Mouse (Mus musculus) layer of hippocampus, postnatal 36 days (tissue): Measurements from ENCODE around the gene Arl13a. TPM values are rescaled to one million over a fixed set of nuclear protein-coding genes. Genes with fewer than 3 reads are reported as not detected.
"Not testable (repeated sequence)": the region's sequence is repeated elsewhere in the genome, so short reads cannot be mapped to it uniquely, and the experiment has no call there.

Source experiments
- DNase-seq, 2 experiments: peaks; one replicate each; pipeline ENCODE4 v3.0.0; 2022
- total RNA-seq, 2 experiments: library from RNA; stranded (reverse); gene quantifications; 2 replicates each; pipeline ENCODE4 v1.2.3; 2021

The Arl13a gene
- total RNA-seq, result not detected

DNA sequence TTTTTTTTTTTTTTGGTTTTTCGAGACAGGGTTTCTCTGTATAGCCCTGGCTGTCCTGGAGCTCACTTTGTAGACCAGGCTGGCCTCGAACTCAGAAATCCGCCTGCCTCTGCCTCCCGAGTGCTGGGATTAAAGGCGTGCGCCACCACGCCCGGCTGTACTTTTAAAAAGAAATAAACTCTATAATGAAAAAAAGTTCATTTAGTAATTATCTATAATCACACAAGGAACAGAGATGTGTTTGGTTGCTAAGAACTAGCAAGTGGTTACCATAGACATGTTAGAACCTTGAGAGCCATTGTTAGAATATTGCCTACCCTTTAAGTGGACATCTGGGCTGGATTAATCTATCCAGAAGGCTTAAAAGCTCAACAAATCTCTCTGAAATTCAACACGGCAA lies at the start of gene Arl13a:
TSS of gene Arl13a (plus strand) at position 301 of the 400 bp plus-strand sequence.
- DNase-seq, result not testable (repeated sequence)

DNA sequence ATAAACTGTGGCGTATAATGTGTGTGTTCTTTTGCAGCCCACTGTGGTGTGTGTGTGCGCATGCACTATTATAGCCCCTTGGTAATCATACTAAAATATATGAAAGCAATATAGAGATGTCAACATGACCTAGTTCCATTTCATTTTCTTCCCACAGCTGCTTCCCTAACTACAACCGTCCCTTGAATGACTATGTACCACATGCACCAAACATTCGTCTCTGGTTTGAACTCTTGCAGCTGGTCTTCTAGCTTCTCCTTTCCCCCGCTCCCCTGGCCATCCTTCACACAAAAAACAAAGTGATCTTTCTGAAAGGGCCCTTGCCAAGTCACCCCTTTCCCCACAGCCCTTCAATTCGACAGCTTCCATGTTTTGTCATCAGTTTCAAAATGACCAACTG lies 47.3 kb upstream of the Arl13a start:
- DNase-seq, result no peak

DNA sequence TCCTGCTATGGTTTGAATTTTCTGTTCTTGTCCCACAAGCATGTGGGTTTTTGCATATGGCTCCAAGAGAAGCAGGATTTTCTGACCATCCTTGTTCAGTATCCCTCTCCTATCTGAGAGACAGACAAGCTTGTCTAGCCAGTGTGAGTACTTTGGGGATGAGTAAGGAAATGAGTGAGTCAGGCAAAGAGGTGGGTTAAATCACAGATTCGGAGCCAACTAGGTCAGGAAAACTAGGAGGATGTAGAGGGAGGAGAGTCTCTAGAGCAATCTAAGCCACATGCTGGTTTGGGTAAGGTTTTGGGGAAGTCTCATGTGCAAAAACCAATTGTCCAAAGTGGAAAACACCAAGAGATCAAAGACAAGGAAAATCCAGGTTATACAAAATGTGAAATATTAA lies 45.8 kb upstream of the Arl13a start:
- DNase-seq, result no peak

DNA sequence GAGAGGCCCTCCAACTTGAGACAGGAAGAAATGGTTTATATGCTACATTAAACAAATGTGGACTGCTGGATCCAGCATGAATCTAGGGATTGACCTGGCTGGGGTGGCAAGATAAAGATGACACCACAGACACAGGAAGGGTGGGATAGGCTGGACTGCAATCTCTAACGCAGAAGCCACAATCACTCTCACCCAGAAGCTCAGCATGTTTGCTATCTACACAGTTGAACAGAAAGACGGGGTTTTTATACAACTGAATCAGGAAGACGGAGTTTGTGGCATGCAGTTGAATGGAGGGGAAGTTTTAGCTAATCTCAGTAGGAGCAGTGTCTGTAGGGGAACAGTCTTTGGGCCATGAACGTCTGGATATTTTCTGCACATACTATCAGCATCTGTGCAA lies 45.3 kb upstream of the Arl13a start:
- no peak for DNase-seq

DNA sequence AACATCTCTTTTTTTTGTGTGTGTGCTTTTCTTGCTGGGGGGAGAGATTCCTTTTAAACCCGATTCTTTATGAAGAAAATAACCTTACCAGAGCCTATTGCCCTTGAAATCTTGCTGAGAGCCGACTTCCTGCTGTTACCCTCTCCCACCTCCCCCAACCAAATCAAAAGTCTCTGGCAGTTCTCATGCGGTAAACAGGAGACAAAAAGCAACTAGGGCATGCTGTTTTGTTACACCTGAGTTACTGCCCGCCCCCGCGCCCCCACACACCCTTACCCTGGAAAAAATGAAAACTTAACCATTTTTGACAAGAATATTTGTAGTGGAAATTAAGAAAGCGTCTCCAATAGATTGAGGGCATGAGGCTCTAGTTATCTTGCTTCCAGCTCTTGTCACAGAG lies 29.1 kb upstream of the Arl13a start:
- DNase-seq, result no peak

DNA sequence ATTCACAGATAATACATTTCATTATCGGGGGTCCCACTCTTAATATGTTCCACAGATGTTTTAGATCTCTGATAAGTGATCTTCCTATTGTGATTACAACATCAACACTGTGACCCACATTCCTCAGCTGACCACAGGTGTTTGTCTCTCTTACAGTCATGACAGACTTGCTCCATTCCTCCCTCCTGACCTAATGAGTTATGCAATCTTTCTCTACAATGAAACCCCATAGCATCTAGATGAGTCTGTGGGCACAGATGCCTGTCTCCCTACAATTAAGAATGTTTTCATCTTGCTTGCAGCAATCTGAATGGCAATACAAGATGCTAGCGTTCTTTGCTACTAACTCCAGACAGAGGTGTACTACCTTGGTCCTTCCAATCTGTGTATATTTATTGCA lies 26.9 kb upstream of the Arl13a start:
- DNase-seq, result no peak

DNA sequence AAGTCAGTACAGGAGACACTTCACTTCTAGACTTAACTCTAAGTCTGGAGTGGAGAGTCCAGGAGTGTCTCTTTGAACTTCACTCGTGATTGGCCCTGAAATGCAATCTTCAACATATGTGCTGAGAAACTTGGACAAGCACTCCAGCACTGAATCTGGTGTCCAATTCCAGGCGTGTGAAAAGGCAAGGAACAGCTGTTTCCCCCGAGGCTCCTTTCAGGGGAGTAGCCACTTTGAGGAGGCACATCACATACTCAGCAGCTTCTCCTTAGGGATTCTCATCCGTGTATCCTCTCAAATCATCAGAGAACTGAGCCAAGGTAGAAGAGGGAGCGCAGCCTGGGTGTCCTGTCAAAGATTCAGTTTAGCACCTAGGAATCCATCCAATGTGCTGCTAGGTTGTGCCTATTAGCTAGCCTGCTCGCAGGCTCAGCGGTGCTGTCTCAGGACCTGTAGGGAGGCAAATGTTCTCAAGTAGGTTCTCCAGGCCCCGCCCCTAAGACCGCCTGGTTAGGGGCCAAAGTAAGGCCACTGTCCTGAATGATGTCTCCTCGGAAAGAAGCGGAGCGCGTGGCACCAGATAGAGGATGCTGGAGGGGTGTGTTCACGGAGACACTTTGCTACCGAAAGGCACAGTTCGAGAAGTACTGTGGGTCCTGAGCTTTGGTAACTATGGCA lies 25.1 kb upstream of the Arl13a start, which contains the start of gene Xkrx:
TSS of gene Xkrx (minus strand) at position 34 of the 678 bp plus-strand sequence.
- no peak for DNase-seq

DNA sequence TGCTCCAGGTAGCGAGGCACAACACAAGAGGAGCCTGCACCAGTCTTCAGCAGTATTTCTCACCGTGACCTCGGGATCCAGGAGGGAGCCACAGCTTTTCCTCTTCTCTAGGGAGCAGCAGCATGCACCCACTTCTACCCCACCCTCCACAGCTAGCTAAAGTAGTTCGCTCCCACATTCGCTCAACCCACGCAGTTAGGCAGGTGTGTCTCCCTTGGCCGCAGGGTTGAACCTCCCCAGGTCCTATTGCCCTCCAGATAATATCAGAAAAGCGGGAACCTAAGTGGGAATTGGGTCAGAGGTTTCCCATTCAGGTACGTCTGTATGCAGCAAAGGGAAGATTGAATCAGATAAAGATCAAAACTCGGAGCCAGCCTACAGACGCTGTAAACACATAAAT lies 24.5 kb upstream of the Arl13a start:
- peak in 1 of 2 experiments; percentile 6 for DNase-seq

DNA sequence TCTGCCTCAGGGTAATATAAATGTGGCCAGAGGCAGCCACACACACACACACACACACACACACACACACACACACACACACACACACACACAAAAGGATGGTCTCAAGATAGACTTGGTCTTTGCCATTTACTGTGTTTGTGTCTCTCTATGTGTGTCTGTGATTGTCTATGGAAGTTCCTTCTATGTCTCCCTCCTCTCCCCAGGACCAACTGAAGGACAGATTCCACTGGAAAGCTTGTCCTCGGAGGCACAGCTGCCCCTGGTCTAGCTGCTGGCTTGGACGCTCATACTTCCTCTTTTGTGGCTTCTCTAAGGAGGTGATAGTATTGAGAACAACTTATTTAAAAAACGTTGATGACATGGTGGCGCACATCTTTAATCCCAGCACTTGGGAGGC lies 23.8 kb upstream of the Arl13a start:
- DNase-seq, result no peak

DNA sequence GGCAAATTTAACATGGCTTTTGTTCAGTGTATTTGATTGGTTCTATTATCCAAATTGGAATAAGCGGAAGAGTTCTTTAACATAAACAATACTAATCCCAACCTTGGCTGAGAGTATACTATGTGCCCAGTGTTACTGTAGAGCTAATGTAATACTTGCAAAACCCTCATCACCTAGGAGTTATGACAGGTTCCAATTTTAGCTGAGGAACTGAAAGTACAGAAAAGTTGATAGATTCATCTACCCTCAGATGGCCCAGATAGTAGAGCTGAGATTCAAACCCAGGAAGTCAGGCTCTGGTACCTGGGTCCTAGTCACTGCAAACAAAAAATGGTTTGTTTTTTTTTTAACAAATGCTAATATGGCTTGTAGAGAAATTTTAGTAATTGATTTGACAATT lies 16.7 kb upstream of the Arl13a start:
- DNase-seq, result no peak

DNA sequence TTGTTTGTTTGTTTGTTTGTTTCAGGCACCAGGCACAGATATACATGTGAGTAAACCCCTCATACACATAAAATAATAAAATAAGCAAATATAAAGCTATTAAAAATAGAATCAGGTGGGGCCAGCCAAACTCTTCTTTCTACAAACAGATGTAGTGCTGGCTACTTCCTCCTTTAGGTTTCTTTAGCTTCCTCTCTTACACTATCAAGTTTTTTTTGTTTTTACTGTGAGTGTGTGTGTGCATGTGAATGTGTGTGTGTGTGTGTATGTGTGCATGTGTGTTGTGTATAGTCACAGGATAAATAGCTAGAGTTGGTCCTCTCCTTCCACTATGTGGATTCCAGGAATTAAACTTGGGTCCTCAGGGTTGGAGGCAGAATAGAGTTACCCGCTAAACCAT lies 12.6 kb upstream of the Arl13a start:
- no peak for DNase-seq

DNA sequence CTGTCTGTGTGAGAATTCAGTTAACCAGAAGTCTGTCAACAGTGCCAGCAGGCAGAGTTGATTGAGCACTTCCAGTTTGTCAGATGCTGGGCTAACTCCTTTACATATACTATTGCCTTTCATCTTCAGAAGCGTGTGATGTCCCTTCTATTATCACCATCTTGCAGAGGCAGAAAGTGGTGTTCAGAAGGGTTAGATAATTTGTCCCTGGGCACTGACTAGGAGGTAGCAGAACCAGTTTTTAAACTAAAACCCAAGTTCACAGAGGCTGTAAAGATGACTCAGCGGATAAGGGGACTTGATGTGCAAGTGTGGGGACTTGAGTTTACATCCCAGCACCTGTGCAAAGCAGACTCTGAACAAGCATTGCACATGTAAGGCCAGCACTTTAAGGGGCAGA lies 21.2 kb downstream of the Arl13a start:
- no peak for DNase-seq

DNA sequence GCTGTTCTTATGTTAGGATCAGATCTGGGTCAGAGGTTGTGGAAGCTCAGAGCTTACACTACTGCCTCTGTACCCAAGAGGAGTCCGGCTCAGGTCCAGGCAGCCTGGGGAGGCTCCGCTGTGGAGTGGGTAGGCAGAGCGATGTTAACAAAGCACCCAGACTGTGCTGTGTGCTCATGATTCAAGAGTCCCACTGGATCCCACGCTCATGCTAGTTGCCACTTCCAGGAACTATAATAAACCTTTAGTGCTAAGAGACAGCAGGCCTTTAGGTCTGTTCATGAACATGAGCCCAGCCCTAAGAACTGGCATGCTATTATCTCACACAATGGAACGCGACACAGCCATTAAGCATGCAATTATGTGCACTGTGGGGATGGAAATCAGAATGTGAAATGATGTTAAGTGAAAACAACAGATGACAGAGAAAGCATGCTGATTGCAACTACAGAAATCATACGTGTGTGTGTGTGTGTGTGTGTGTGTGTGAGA lies 23.9 kb downstream of the Arl13a start:
- DNase-seq, result no peak

DNA sequence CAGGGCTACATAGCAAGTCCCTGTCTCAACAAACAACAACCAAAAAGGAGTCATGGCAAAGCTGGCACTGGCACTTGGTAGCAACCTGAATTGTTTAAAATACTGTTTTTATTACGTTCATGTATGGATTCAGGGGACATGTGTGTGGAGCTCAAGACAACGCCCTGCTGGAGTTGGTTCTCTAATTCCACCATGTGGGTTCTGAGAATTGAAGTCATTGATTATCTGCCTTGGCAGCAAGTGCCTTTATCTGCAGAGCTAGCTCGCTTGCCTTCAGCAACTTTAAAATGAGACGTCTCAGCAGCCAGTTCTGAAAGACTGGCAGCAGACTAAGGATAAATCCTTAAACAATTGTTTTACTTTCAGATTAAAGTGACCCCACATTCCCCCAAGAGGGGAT lies 30.9 kb downstream of the Arl13a start:
- no peak for DNase-seq

DNA sequence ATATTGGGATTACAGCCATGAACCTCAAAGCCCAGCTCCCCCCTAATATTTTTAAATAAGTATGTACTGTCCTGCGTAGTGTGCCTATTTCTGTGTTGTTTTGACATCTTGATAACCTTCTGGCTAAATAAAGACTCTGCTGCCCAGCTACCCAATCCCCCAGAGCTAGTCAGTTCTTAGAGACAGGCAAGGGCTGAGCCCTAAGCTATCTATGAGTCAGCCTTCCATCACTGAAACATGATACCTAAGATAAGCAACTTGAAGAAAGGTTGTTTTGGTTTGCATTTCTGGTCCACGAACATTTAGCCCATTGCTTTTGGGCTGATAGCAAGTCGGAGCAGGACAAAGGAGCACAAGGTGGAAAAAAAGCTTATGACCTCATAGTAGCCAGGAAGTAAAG lies 33.3 kb downstream of the Arl13a start:
- no peak for DNase-seq

DNA sequence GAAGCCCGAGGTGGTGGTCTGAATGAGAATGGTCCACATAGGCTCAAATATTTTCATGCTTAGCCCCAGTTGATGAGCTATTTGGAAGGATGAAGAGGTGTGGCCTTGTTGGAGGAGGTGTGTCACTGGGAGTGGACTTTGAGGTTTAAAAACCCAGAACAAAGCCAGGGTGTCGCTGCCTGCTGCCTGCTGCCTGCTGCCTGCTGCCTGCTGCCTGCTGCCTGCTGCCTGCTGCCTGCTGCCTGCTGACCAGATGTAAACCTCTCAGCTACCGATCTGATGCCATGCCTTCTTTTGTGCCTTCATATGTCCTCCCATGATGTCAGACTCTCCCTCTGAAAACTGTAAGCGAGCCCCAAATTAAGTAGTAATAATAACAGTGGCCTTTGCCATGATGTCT lies 34.6 kb downstream of the Arl13a start, which contains the start of gene Nox1:
TSS of gene Nox1 (minus strand) at position 101 of the 400 bp plus-strand sequence.
- no peak for DNase-seq

DNA sequence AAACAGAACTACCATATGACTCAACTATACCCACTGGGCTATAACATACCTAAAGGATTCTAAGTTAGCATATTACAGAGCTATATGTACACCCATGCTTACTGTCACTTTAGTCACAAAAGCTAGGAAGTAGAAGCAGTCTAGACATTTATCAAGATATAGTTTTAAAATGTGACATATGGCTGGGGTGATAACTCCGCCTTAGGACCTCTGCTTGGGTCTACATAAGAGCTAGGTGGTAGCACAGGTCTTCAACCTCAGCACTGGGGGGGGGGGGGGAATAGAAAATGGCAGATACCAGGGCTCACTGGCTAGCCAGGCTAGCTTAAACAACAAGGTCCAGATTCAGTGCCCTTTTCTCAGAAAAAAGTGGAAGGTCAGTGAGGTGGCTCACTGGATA lies 45.7 kb downstream of the Arl13a start:
- no peak for DNase-seq

DNA sequence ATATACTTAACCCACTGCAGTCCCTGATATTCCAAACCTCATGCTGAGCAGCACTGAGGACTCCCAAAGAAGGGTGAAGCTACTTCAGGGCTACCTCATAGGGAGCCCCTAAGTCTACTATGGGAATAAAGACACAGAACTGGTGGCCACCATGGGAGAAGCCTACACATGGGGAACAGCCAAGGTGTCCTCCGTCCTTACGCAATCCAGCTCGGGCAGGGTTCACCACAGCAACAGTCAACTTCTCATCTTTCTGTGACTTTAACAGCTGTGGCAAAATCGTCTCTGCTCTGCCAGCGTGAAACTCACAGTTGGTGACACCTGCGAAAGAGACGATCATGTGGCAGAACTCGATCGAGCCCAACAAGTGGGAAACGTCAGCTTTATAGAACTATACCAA lies 51.0 kb downstream of the Arl13a start:
- DNase-seq, result no peak

DNA sequence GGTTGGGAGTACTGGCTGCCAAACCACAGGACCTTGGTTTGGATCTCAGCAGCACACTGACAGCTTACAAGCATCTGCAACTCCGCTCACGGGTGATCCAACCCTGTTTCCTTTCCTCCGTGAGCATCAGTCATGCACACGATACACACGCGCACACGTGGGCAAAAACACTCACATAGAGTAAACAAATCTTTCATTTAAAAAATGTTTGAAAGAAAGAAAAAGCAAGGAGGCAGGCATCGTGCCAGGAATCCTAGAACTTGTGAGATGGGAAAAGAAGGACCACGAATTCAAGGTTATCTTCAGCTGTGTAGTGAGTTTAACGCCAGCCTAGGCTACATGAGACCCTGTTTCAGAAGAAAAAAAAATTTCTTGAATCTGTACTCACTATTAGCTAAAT lies 58.6 kb downstream of the Arl13a start:
- no peak for DNase-seq

DNA sequence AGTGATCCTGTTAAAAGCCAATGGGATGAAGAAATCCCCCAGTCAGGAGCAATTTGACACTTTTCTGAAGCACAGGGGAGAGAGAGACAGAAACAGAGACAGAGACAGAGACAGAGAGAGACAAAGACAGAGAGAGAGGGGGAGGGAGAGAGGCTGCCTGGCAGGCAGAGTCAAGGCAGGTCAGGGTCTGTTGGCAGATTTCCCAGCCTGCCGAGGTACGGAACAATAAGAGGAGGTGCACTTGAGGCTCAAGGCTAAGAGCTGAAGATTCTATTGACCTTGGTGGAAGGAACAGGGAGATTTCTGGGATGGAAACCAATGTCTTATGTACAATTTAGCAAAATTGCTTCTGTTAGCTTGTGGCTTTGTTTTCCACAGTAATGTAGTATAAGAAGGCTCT lies 60.9 kb downstream of the Arl13a start:
- DNase-seq, result no peak
